Mouse (Mus musculus) hindbrain, postnatal 0 days (tissue): ENCODE data around the gene Kdm7a. TPM values are rescaled to one million over a fixed set of nuclear protein-coding genes. Genes with fewer than 3 reads are reported as not detected.
A peak's percentile ranks its signal among the peaks of the same experiment; 100 is the strongest.

ENCODE experiments used
- ATAC-seq: fragments of 200-750 bp; cut with Nextera tagmentation; 2 replicates; pipeline ENCODE4 v1.8.0; 2017; ENCODE audit warnings: mild to moderate bottlenecking, moderate TSS enrichment, moderate library complexity
- DNase-seq: peaks from one replicate; pipeline ENCODE4 v3.0.0-alpha.2; 2015; ENCODE audit warnings: low spot score
- H3K27ac ChIP-seq: fragments of 300-500 bp; sonication (generic); 2 replicates; pipeline ENCODE4 v1.5.1; 2014; ENCODE audit warnings: mild to moderate bottlenecking
- H3K27me3 ChIP-seq: fragments of 300-500 bp; sonication (generic); 2 replicates; pipeline ENCODE4 v1.6.1; 2014; ENCODE audit warnings: low read length, mixed read lengths; ENCODE audit not compliant: insufficient read depth
- H3K36me3 ChIP-seq: fragments of 300-500 bp; sonication (generic); 2 replicates; pipeline ENCODE4 v1.6.1; 2014; ENCODE audit warnings: low read length, mixed read lengths; ENCODE audit not compliant: insufficient read depth
- H3K4me1 ChIP-seq: fragments of 300-500 bp; sonication (generic); 2 replicates; pipeline ENCODE4 v1.6.1; 2014; ENCODE audit warnings: antibody characterized with exemption, low read length, mixed read lengths; ENCODE audit not compliant: insufficient read depth
- H3K4me2 ChIP-seq: fragments of 300-500 bp; sonication (generic); 2 replicates; pipeline ENCODE4 v1.6.1; 2014; ENCODE audit warnings: low read depth, mild to moderate bottlenecking, low read length, moderate library complexity, mixed read lengths
- H3K4me3 ChIP-seq: fragments of 300-500 bp; sonication (generic); 2 replicates; pipeline ENCODE4 v1.5.1; 2014; ENCODE audit warnings: low read length
- H3K9ac ChIP-seq: fragments of 300-500 bp; sonication (generic); replicated peaks from 2 replicates; pipeline ENCODE4 v1.6.1; 2014; ENCODE audit warnings: mild to moderate bottlenecking, low read length, moderate library complexity, mixed read lengths
- H3K9me3 ChIP-seq: fragments of 300-500 bp; sonication (generic); 2 replicates; pipeline ENCODE4 v1.6.1; 2016; ENCODE audit warnings: low read length, mixed read lengths
- CTCF ChIP-seq: IDR thresholded peaks from 2 replicates; pipeline ENCODE4 v1.5.1; 2016; ENCODE audit warnings: antibody characterized with exemption, control low read depth, low read depth
- WGBS: fragments of 180-500 bp; shearing (Covaris S2); extraction: QIAGEN DNeasy Blood & Tissue Kit; methylation state at CpG from one replicate; pipeline ENCODE4 v1.1.7; 2014; 5-methylcytosine and 5-hydroxymethylcytosine counted together
- polyA plus RNA-seq: library from polyadenylated mRNA; unstranded; fragments of >200 nt; fragmentation: Nextera tagmentation; extraction: Ambion mirVana; gene quantifications from 2 replicates; pipeline ENCODE4 v1.2.1, GENCODE M21; 2015
- total RNA-seq: library from RNA; depleted of rRNA; stranded (reverse); fragments of >200 nt; gene quantifications from 2 replicates; pipeline ENCODE4 v1.2.3, GENCODE M21; 2014; rRNA removed

The Kdm7a gene
- total and polyA plus RNA-seq, 2 experiments from 2014 or later: 2.0 to 7.8 TPM

GRCm38 (mm10) chr6:39113141-39113540 is 93.4 kb downstream of the Kdm7a start:
- H3K9ac ChIP-seq: no peak overlapping the region
- no peaks in the 10 kb centered on the region for H3K36me3 ChIP-seq
- H3K4me3 ChIP-seq: no peak overlapping the region
- no peak overlapping the region for H3K27ac ChIP-seq
- no peak for TF ChIP-seq CTCF
- 80% methylated on average over 3 of the region's 3 CpGs for WGBS
- DNase-seq (no peak), ATAC-seq (no peak)
- no peaks in the 10 kb centered on the region; the same call in 1 of the 2 replicates for H3K27me3 ChIP-seq
- no peak overlapping the region for H3K4me2 ChIP-seq
- no peaks in the 10 kb centered on the region for H3K9me3 ChIP-seq
- H3K4me1 ChIP-seq: no peaks in the 10 kb centered on the region

GRCm38 (mm10) chr6:39112701-39113100 is 93.9 kb downstream of the Kdm7a start:
- Histone ChIP-seq H3K27ac (no peak overlapping the region), H3K27me3 (no peaks in the 10 kb centered on the region; the same call in 1 of the 2 replicates), H3K4me3 (no peak overlapping the region), H3K4me1 (no peaks in the 10 kb centered on the region), H3K36me3 (no peaks in the 10 kb centered on the region), H3K9ac (no peak overlapping the region), H3K9me3 (no peaks in the 10 kb centered on the region), H3K4me2 (no peak overlapping the region)
- TF ChIP-seq CTCF: no peak
- no peak for DNase-seq
- ATAC-seq: no peak
- whole genome bisulfite sequencing: 95% methylated on average over 3 of the region's 3 CpGs

- H3K4me1 ChIP-seq: no peaks in the 10 kb centered on the region
- no peak overlapping the region for H3K4me3 ChIP-seq
- no peak overlapping the region for H3K4me2 ChIP-seq
- peak; percentile 9 for DNase-seq
- 63% methylated on average over 2 of the region's 2 CpGs for WGBS
- ATAC-seq: no peak
- H3K9me3 ChIP-seq: no peaks in the 10 kb centered on the region
- H3K27me3 ChIP-seq: no peaks in the 10 kb centered on the region
- TF ChIP-seq CTCF: peak; percentile 38
- H3K9ac ChIP-seq: no peak overlapping the region
- H3K36me3 ChIP-seq: no peaks in the 10 kb centered on the region
- no peak overlapping the region for H3K27ac ChIP-seq
Measured at GRCm38 (mm10) chr6:39106812-39107211, 99.8 kb downstream of the Kdm7a start.

GRCm38 (mm10) chr6:39104631-39105030 is 102.0 kb downstream of the Kdm7a start:
- ATAC-seq: no peak
- H3K9me3 ChIP-seq: no peaks in the 10 kb centered on the region

More at GRCm38 (mm10) chr6:39104631-39105030, 102.0 kb downstream of the Kdm7a start:
- Histone ChIP-seq H3K4me3 (no peak overlapping the region), H3K27me3 (no peaks in the 10 kb centered on the region), H3K36me3 (no peaks in the 10 kb centered on the region), H3K4me2 (no peak overlapping the region), H3K4me1 (no peaks in the 10 kb centered on the region), H3K27ac (no peak overlapping the region), H3K9ac (no peak overlapping the region)
- no peak for DNase-seq
- 80% methylated on average over 4 of the region's 4 CpGs for WGBS
- no peak for TF ChIP-seq CTCF

Other genes with a start within 250 kb of the Kdm7a start
- gene Parp12, start 88.4 kb downstream of the Kdm7a start, total RNA-seq: 8.7 and 11.5 TPM in 2 replicates
- gene Parp12, start 88.4 kb downstream of the Kdm7a start, polyA plus RNA-seq: 3.5 and 4.6 TPM in 2 replicates
- 25.0 and 45.6 TPM in 2 replicates for gene Slc37a3, start 170.9 kb upstream of the Kdm7a start, total RNA-seq
- gene Slc37a3, start 170.9 kb upstream of the Kdm7a start, polyA plus RNA-seq: 46.2 and 48.2 TPM in 2 replicates
- 0.47 TPM in 1 of 2 replicates, not detected in the other for gene Rab19, start 174.4 kb upstream of the Kdm7a start, total RNA-seq
- gene Rab19, start 174.4 kb upstream of the Kdm7a start, polyA plus RNA-seq: 0.33 and 0.58 TPM in 2 replicates
- 212 and 244 TPM in 2 replicates for gene Mkrn1, start 213.7 kb upstream of the Kdm7a start, total RNA-seq
- 204 and 219 TPM in 2 replicates for gene Mkrn1, start 213.7 kb upstream of the Kdm7a start, polyA plus RNA-seq